Mouse (Mus musculus) left cerebral cortex, adult 8-10 months (tissue): ENCODE measurements around the gene Ppp1r9a. TPM values are rescaled to one million over a fixed set of nuclear protein-coding genes. Genes with fewer than 3 reads are reported as not detected.

ENCODE experiments used
- DNase-seq, 2 experiments: peaks; one replicate each; pipeline ENCODE4 v3.0.0; 2022; ENCODE audit warnings: low spot score in 2 of 2
- total RNA-seq, 4 experiments: library from RNA; stranded (reverse); gene quantifications; 2 replicates each; pipeline ENCODE4 v1.2.4; 2022

Gene Ppp1r9a
- total RNA-seq, 4 experiments from 2014 or later = 205 to 266 (median 234) TPM

GRCm38 (mm10) chr6:4953028-4953719 is 50.5 kb downstream of the Ppp1r9a start:
- DNase-seq = no peak

DNA sequence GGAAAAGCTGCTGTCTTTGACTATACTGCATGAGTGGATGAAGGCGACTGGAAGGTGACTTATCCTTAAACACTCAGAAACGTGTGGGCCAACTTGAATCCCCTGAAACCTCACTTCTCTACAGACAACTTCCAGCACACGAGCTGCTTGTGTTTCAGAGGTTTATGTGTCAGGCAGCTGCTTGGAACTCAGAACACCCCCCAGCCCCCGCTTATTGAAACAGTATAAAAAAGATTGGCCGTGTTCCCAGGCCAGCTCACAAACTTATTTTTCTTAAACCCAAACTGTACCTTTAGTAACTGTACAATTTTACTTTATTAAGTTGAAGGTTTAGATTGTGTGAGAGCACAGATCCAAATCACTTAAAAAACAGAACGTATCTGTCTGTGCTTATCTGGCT is 53.9 kb downstream of the Ppp1r9a start:
- no peak for DNase-seq

GRCm38 (mm10) chr6:4962197-4962596 is 59.5 kb downstream of the Ppp1r9a start:
- DNase-seq = no peak

GRCm38 (mm10) chr6:4963049-4963448 is 60.3 kb downstream of the Ppp1r9a start:
- DNase-seq = no peak

DNA sequence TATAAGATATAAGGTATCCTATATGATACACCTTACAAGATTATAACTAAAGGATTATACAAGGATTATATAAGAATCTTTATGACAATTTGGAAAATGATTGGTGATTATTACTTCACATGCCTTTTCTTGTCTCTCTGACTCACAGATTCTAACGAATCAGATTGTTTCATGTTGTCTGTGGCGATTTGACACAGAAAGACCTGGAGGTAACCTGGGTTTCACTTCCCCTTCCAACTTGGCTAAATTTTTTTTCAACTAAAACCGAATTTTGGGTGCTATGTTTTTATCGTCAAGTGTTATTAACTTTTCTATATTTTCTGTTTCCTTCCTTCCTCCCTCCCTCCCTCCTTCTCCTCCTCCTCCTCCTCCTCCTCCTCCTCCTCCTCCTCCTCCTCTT is 64.5 kb downstream of the Ppp1r9a start:
- no peak for DNase-seq

GRCm38 (mm10) chr6:4971229-4971628 is 68.5 kb downstream of the Ppp1r9a start:
- DNase-seq = no peak

- DNase-seq = no peak
Measured at GRCm38 (mm10) chr6:4972808-4973207, 70.1 kb downstream of the Ppp1r9a start.

DNA sequence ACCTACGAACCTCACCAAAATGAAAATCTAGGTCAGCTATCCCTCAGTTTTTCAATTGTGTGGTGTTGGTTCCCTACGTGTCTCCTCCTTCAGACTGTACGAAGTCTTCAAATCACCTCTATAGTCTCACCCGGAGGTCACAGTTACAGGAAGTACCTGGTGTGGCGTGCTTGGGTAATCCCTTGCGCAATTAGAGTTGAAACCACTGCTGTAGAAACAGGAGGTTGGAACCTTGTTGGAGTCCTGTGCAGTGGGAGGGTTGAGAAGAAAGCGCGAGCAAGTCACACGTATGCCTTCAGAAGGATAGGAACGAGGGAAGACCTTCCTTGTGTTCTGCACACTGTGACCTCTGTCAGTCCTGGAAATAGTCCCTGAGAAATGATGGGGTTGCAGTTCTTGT is 70.6 kb downstream of the Ppp1r9a start:
- DNase-seq = no peak

DNA sequence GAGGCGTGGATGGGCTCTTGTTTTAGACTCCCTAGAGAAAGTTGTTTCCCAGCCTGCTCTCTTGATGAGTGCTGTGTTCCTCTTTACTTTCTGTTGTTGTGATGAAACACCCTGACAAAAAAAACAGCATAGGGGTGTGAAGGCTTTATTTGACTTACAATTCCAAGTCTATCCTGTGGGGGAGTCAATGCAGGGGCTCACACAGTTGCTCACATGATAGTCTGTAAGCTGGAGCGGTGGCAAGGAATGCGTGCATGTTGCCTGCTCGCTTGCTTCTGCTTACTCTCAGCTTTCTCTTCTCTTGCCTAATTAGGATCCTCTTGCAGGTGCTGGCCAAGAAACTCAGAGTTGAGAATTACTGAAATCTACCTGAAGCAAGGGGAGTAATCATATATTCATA is 74.8 kb downstream of the Ppp1r9a start:
- DNase-seq = no peak

GRCm38 (mm10) chr6:4978249-4978648 is 75.5 kb downstream of the Ppp1r9a start:
- DNase-seq = no peak

DNA sequence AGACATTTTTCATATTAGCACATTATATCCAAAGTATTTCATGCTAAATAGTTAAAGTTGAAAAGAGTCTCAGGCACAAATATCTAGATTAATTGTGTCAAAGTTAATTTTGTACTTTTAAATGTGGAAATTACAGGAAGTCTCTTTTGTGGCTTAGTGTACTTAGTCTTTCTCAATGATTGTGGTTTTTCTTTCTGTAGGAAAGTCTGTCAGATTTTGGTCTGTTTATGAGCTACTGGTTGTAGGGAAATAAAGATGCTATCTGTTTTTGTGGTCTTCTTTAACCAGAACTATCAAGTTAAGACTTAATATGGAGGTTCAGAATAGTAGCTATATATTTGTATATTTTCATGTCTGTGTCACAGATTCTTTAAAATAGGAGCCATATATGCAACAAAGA is 76.2 kb downstream of the Ppp1r9a start:
- DNase-seq = no peak

DNA sequence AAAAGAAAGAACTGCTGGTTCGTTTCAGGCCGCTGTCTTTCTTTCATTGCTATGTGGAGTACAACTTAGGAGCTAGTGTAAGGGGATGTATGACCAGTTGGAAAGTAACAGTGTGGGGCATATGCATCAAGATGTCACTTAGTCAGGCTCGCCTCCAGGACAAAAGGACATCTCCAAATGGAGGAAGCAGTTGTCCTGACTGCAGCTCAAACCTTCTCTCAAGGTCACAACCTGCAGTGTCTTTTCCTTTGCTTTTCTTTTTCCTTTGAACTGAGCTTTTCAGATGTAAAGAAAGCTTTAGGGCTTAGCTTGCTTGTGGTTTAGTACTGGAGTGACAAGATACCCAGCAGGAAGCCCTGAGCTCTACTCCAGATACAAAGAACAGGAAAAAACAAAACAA is 77.4 kb downstream of the Ppp1r9a start:
- DNase-seq = no peak

- no peak for DNase-seq
Measured at GRCm38 (mm10) chr6:4982686-4983162, 80.0 kb downstream of the Ppp1r9a start.

GRCm38 (mm10) chr6:4985668-4986067 is 83.0 kb downstream of the Ppp1r9a start:
- no peak for DNase-seq

DNA sequence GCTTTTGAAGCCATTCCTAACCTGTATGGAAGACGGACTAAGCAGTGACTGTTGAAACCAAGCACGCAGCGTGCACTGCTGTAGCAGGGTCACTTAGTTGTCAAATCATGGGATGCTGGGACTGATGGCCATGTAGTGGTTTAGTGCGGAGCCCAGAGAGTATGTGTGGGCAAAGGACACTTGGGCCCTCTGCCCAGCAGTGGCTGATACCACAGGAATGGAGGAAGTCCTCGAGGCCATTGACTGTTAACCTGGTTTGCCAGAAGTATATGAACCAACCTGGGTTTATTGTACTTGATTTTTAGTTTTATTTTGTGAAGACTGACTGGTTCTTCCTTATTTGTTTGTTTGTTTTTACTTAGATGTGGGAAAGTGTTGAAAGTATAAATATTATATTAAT is 84.4 kb downstream of the Ppp1r9a start:
- DNase-seq = no peak

DNA sequence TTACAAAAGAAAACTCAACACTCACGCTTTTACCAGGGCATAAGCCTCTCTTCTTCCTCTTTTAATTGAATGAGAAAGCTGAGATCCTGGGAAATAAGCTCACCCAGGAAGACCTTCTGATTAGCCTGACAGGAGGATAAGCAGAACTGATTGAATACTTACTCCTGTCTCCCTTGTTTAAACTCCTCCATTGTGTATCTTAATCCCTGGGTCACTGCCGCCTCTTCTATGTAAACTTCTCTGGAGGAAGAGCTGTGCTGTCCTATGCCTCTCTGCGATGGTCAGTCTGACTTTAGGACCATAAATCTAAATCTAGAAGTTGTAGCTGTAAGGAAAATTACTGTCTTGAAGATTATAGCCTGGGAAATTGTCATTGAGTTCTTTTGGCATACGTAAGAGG is 86.0 kb downstream of the Ppp1r9a start:
- no peak for DNase-seq

DNA sequence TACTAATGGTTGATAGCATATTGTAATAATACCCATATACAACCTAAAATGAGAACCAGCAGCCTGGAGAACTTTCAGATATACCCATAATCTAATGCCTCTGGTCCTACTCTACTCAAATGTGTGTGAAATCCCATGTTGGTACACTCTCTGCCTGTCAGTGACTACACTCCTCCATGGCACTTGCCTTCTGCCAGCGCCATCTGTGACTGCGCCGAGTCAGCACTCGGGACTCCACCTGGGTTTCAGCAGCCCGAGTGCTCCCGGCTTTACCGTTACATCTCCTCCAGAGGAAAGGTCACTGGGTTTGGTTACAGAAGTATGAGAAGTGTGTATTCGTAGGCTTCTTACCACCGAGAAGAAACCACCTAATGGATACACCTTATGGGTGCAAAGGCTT is 89.6 kb downstream of the Ppp1r9a start:
- DNase-seq = no peak

DNA sequence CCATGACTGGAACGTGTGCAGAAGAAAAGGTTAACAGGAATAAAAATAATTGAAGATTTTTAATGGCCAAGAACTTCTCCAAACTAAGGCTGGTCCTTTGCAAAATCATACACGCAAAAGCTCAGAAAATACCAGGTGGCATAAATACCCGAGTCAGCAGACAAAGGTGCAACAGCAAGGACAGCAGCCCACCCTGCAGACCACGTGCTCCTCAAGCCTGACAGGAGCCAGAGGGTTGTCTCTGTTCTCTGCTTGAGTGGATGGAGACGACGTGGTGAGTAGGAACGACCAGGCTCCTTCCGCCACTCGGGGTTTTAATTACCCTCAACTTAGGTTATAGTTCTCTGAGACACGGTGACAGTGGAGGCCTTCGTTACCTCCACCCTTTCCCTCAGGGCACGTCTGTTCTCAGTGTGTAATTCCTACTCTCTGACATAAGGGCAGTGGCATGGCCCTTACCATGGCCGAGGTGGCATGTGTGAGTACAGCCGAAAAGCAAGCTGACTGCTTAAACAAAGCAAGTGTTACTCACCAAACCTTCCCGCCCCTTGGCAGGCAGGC is 91.0 kb downstream of the Ppp1r9a start:
- no peak for DNase-seq

GRCm38 (mm10) chr6:4994161-4994919 is 91.6 kb downstream of the Ppp1r9a start:
- no peak for DNase-seq

DNA sequence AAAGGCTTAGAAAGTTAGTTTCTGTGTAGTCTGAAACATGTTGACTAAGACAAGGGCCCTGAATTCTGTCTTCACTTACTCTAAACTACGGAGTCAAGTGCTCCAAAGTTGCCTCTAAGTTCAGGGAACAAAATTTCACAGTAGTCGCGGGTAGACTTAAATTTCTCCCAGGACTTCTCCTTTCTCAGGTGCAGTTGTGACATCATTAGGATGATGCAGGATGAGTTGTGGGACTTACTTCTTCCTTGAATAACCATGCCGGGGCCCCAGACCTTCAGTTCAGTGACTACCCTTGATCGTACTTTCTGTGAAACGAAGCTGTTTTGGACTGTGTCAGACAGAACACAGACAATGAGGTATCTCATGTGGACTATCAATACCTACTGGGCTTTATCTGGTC is 94.9 kb downstream of the Ppp1r9a start:
- no peak for DNase-seq

DNA sequence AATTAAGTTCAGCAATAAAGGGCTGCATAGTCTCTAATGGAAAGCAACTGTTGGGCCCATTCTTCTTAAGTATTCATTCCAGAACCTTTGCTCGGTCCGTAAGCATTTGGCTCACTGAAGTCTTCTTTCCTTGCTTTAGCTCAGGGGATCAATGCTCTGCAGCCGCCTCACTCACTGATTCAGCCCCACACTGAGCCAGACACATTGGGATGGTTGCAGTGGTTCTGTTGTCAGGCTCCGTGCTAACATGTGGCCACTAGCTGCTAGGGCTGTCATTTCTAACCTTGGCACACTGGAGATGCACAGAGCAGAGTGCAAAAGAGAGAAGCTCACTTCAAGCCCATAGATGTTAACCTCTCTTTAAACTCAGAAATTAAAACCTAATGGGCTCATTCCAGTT is 96.2 kb downstream of the Ppp1r9a start:
- DNase-seq = no peak

- DNase-seq = no peak
Measured at GRCm38 (mm10) chr6:5000788-5001187, 98.1 kb downstream of the Ppp1r9a start.
